Mouse (Mus musculus) midbrain, embryonic 13.5 days (tissue): ENCODE results near the gene Ccl26. TPM values are rescaled to one million over a fixed set of nuclear protein-coding genes. Genes with fewer than 3 reads are reported as not detected.
A peak's percentile ranks its signal among the peaks of the same experiment; 100 is the strongest.

ENCODE experiments used
- ATAC-seq: fragments of 200-750 bp; cut with Nextera tagmentation; 2 replicates; pipeline ENCODE4 v1.8.0; 2017; ENCODE audit warnings: mild to moderate bottlenecking, moderate TSS enrichment, moderate library complexity
- H3K27ac ChIP-seq: fragments of 300-500 bp; sonication (generic); 2 replicates; pipeline ENCODE4 v1.5.1; 2015; ENCODE audit warnings: inconsistent platforms, mild to moderate bottlenecking, moderate library complexity
- H3K27me3 ChIP-seq: fragments of 300-500 bp; sonication (generic); 2 replicates; pipeline ENCODE4 v1.6.1; 2015; ENCODE audit warnings: mild to moderate bottlenecking, inconsistent platforms
- H3K36me3 ChIP-seq: fragments of 300-500 bp; sonication (generic); 2 replicates; pipeline ENCODE4 v1.6.1; 2015; ENCODE audit warnings: mild to moderate bottlenecking, inconsistent platforms
- H3K4me1 ChIP-seq: fragments of 300-500 bp; sonication (generic); replicated peaks from 2 replicates; pipeline ENCODE4 v1.6.1; 2015; ENCODE audit warnings: inconsistent platforms
- H3K4me2 ChIP-seq: fragments of 300-500 bp; sonication (generic); replicated peaks from 2 replicates; pipeline ENCODE4 v1.6.1; 2015; ENCODE audit warnings: moderate library complexity, mild to moderate bottlenecking, inconsistent platforms
- H3K4me3 ChIP-seq: fragments of 300-500 bp; sonication (generic); replicated peaks from 2 replicates; pipeline ENCODE4 v1.5.1; 2015; ENCODE audit warnings: mild to moderate bottlenecking, inconsistent platforms
- H3K9ac ChIP-seq: fragments of 300-500 bp; sonication (generic); replicated peaks from 2 replicates; pipeline ENCODE4 v1.6.1; 2015; ENCODE audit warnings: mild to moderate bottlenecking, inconsistent platforms
- H3K9me3 ChIP-seq: fragments of 300-500 bp; sonication (generic); 2 replicates; pipeline ENCODE4 v1.6.1; 2016; ENCODE audit warnings: mild to moderate bottlenecking, inconsistent platforms
- WGBS: fragments of 180-500 bp; shearing (Covaris S2); methylation state at CpG from one replicate; pipeline ENCODE4 v1.1.7; 2015; 5-methylcytosine and 5-hydroxymethylcytosine counted together
- polyA plus RNA-seq: library from polyadenylated mRNA; unstranded; fragments of >200 nt; fragmentation: Nextera tagmentation; extraction: Ambion mirVana; gene quantifications from 2 replicates; pipeline ENCODE4 v1.2.1, GENCODE M21; 2015

The Ccl26 gene
- polyA plus RNA-seq, 1 experiment from 2014 or later = not detected

GRCm38 (mm10) chr5:135567556-135568265 lies 4.3 kb upstream of the Ccl26 start:
- Histone ChIP-seq H3K9ac (no peak overlapping the region), H3K27me3 (no peaks in the 10 kb centered on the region), H3K9me3 (no peaks in the 10 kb centered on the region), H3K4me3 (no peak overlapping the region), H3K4me2 (no peak overlapping the region), H3K27ac (no peak overlapping the region), H3K36me3 (no peaks in the 10 kb centered on the region), H3K4me1 (no peaks in the 10 kb centered on the region)
- WGBS = 92% methylated on average over 6 of the region's 6 CpGs
- ATAC-seq = no peak

- no peaks in the 10 kb centered on the region for H3K27me3 ChIP-seq
- WGBS = 69% methylated on average over 3 of the region's 3 CpGs
- H3K4me3 ChIP-seq = no peak overlapping the region
- H3K4me2 ChIP-seq = no peak overlapping the region
- H3K9me3 ChIP-seq = no peaks in the 10 kb centered on the region
- no peak overlapping the region for H3K9ac ChIP-seq
- peaks cover 3% of the 10 kb centered on the region; the same call in 1 of the 2 replicates for H3K4me1 ChIP-seq
- no peaks in the 10 kb centered on the region for H3K36me3 ChIP-seq
- H3K27ac ChIP-seq = peak overlapping the region; percentile 30; the same call in 1 of the 2 replicates
- ATAC-seq = no peak
These were observed 5.7 kb downstream of the Ccl26 start for GRCm38 (mm10) chr5:135557671-135558070.

DNA sequence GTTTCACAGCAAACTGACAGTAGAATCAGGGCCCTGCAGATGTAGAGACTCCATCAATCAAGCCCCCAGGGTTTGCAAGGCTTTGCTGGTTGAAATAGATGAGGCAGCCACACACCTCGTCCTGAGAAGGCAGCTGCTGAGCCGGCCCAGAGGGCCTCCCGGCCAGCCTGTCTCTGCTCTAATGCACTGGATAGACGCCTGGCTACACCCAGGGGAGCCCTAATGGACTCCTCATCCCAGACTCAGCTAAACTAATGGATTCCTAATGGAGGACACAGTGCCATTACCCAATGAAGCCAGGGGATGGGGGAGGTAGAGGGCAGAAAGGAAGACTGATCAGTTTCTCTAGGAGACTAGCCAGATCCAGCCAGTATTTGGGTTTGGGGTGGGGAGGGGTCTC lies 6.3 kb downstream of the Ccl26 start:
- no peak overlapping the region for H3K4me2 ChIP-seq
- peaks cover 3% of the 10 kb centered on the region; the same call in 1 of the 2 replicates for H3K4me1 ChIP-seq
- H3K36me3 ChIP-seq = no peaks in the 10 kb centered on the region
- WGBS = 27% methylated on average over 4 of the region's 4 CpGs
- peak; percentile 53; the same call in 1 of the 2 replicates for ATAC-seq
- no peak overlapping the region for H3K4me3 ChIP-seq
- H3K27me3 ChIP-seq = no peaks in the 10 kb centered on the region
- H3K9me3 ChIP-seq = no peaks in the 10 kb centered on the region
- peak overlapping the region; percentile 30; the same call in 1 of the 2 replicates for H3K27ac ChIP-seq
- H3K9ac ChIP-seq = no peak overlapping the region

DNA sequence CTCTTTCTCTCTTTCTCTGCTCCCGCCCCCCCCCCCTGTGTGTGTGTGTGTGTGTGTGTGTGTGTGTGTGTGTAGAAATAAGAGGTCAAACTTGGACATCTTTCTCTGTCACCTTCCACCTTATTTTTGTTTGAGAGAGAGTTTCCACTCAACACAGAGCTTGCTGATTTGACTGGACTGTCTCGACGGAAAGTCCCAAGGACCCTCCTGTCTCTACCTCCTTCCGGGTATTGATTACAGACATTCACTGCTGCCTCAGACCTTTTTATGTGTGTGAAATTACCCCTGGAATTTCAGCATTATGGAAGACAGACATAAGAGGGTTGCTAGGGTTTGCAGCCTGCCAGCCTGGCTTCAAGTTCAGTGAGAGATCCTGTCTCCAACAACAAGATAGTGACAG lies 7.1 kb downstream of the Ccl26 start:
- peak overlapping the region; percentile 21; the same call in 1 of the 2 replicates for H3K27ac ChIP-seq
- no peak overlapping the region for H3K4me2 ChIP-seq
- no peak overlapping the region for H3K4me3 ChIP-seq
- H3K36me3 ChIP-seq = no peaks in the 10 kb centered on the region
- no peaks in the 10 kb centered on the region for H3K27me3 ChIP-seq
- no peak for ATAC-seq
- peaks cover 3% of the 10 kb centered on the region; the same call in 1 of the 2 replicates for H3K4me1 ChIP-seq
- WGBS = 74% methylated on average over 4 of the region's 4 CpGs
- no peaks in the 10 kb centered on the region for H3K9me3 ChIP-seq
- H3K9ac ChIP-seq = no peak overlapping the region

- WGBS = 77% methylated on average over 3 of the region's 3 CpGs
- Histone ChIP-seq H3K9me3 (no peaks in the 10 kb centered on the region), H3K4me1 (no peaks in the 10 kb centered on the region), H3K27ac (no peak overlapping the region), H3K9ac (no peak overlapping the region), H3K4me3 (no peak overlapping the region), H3K27me3 (no peaks in the 10 kb centered on the region), H3K36me3 (no peaks in the 10 kb centered on the region), H3K4me2 (no peak overlapping the region)
- ATAC-seq = no peak
These were observed 11.8 kb downstream of the Ccl26 start for GRCm38 (mm10) chr5:135551591-135551990.

GRCm38 (mm10) chr5:135550910-135551309 lies 12.5 kb downstream of the Ccl26 start:
- Histone ChIP-seq H3K4me3 (no peak overlapping the region), H3K4me1 (no peaks in the 10 kb centered on the region)
- WGBS = 28% methylated on average over 3 of the region's 3 CpGs

GRCm38 (mm10) chr5:135547990-135548389 lies 15.4 kb downstream of the Ccl26 start:
- Histone ChIP-seq H3K4me3 (no peak overlapping the region), H3K4me1 (peaks cover 10% of the 10 kb centered on the region), H3K9me3 (no peaks in the 10 kb centered on the region), H3K27ac (no peak overlapping the region), H3K9ac (no peak overlapping the region), H3K27me3 (no peaks in the 10 kb centered on the region), H3K4me2 (no peak overlapping the region), H3K36me3 (no peaks in the 10 kb centered on the region)
- 90% methylated on average over 2 of the region's 2 CpGs for WGBS
- ATAC-seq = no peak

More at GRCm38 (mm10) chr5:135550910-135551309, 12.5 kb downstream of the Ccl26 start:
- Histone ChIP-seq H3K4me2 (no peak overlapping the region), H3K9ac (no peak overlapping the region), H3K27me3 (no peaks in the 10 kb centered on the region), H3K36me3 (no peaks in the 10 kb centered on the region), H3K27ac (no peak overlapping the region), H3K9me3 (no peaks in the 10 kb centered on the region)
- no peak for ATAC-seq

GRCm38 (mm10) chr5:135544865-135545797 lies 18.2 kb downstream of the Ccl26 start, which contains the start of gene Hip1:
Gene Hip1 (minus strand): TSS chr5:135545120.
- Histone ChIP-seq H3K27me3 (no peaks in the 10 kb centered on the region), H3K36me3 (no peaks in the 10 kb centered on the region), H3K27ac (peak within 1 kb of the TSS; percentile 55), H3K9ac (peak within 1 kb of the TSS; percentile 73), H3K9me3 (no peaks in the 10 kb centered on the region), H3K4me3 (peak within 1 kb of the TSS; percentile 61), H3K4me2 (peak within 1 kb of the TSS; percentile 93), H3K4me1 (peaks cover 10% of the 10 kb centered on the region)
- under 1% methylated on average over 46 of the region's 46 CpGs for WGBS
- ATAC-seq = peak; percentile 100

DNA sequence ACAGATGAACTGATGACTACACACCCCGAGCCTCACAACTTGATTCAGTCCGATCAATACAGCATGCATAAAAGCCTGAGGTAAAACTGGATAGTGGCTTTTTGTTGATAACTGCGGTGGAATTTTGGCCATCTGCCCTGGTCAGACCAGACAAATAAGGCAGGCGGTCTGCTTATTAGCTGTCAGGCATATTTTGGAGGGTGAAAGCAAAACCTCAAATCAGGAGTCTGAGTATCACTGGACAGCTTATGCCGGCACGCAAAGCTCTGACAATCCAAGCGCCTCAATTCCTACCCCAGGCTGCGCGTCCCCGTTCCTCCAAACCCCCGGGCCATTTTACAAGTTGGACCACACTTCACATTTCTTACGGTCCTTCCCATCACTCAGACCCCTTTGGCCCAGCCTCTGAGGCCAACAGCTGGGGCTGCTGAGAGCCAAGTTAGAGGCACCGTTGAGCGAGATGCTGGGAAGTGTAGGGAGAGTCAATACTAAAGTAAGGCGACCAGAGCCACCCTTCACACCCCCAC lies 19.3 kb downstream of the Ccl26 start:
- Histone ChIP-seq H3K4me3 (peak overlapping the region; percentile 61), H3K27me3 (no peaks in the 10 kb centered on the region), H3K27ac (no peak overlapping the region), H3K9me3 (no peaks in the 10 kb centered on the region), H3K4me2 (peak overlapping the region; percentile 93), H3K4me1 (peaks cover 10% of the 10 kb centered on the region), H3K36me3 (no peaks in the 10 kb centered on the region), H3K9ac (peak overlapping the region; percentile 73)
- 5% methylated on average over 15 of the region's 15 CpGs for WGBS
- no peak for ATAC-seq

DNA sequence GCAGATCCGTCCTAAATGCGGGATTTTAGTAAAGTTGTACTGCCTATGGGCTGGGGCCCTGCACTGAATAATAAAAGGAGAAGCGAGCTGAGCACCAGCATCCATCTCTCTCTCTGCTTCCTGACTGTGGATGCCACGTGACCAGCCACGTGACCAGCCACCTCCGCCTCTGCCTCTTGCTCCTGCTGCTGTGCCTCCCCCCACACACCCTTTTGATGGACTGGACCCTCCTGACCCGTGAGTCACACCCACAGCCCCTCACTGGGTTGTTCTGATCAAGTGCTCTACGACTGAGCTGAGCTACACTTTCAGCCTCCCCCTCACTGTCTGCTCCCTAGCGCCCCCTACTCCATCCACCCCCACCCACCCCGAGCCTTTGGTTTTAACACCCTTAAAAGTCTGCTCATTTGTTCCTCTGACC lies 25.6 kb downstream of the Ccl26 start:
- Histone ChIP-seq H3K27ac (no peak overlapping the region), H3K9me3 (no peaks in the 10 kb centered on the region), H3K36me3 (no peaks in the 10 kb centered on the region), H3K27me3 (no peaks in the 10 kb centered on the region), H3K4me2 (no peak overlapping the region), H3K4me3 (no peak overlapping the region), H3K4me1 (no peaks in the 10 kb centered on the region), H3K9ac (no peak overlapping the region)
- WGBS = 81% methylated on average over 10 of the region's 10 CpGs
- ATAC-seq = no peak

GRCm38 (mm10) chr5:135537326-135537725 lies 26.0 kb downstream of the Ccl26 start:
- Histone ChIP-seq H3K4me1 (no peaks in the 10 kb centered on the region), H3K9me3 (no peaks in the 10 kb centered on the region), H3K4me2 (no peak overlapping the region), H3K9ac (no peak overlapping the region), H3K27me3 (no peaks in the 10 kb centered on the region), H3K36me3 (no peaks in the 10 kb centered on the region), H3K4me3 (no peak overlapping the region), H3K27ac (no peak overlapping the region)
- 82% methylated on average over 4 of the region's 4 CpGs for WGBS
- ATAC-seq = no peak

- Histone ChIP-seq H3K4me3 (no peak overlapping the region), H3K4me2 (no peak overlapping the region), H3K27me3 (no peaks in the 10 kb centered on the region), H3K36me3 (no peaks in the 10 kb centered on the region), H3K4me1 (no peaks in the 10 kb centered on the region), H3K9ac (no peak overlapping the region), H3K9me3 (no peaks in the 10 kb centered on the region), H3K27ac (no peak overlapping the region)
- ATAC-seq = no peak
These were observed 27.5 kb downstream of the Ccl26 start for GRCm38 (mm10) chr5:135535867-135536266.
